Mouse (Mus musculus): ENCODE measurements around the gene Rbm39.
A peak's percentile ranks its signal among the peaks of the same experiment; 100 is the strongest.

Gene Rbm39

DNA sequence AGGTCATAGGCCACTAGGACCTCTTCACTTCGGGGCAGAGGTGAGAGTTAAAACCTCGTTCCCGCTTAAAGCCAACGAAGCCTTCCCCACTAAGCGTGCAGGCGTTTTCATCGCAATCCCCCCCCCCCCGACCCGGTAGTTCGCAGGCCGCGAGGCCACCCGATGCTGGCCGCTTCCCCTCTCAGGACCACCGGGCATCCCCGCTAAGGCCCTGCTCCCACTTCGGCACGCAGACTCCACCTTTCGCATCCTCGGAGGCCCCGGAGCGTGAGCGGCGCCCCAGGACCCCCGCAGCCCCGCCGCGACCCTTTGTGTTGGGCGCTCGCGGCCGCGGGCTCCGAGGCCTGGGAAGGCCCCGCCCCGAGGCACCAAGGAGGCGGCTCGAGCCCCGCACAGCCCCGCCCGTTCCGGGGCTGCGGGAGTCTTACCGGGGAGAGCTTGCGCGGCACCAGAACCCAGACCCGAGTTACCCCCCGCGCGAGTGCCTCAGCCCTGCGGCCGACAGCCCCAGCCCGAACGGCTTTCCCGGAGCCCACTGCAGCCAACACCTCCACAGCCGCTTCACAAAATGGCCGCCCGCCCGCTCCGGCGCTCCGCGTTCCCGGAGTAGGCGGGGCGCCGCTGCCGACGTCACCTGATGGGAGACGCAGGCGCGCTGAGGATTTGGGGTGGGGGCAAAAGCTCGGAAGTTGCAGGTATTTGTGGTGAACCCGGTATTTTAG is 68.5 kb downstream of the Rbm39 start, which contains the start of the genes Cpne1 and Rbm12:
Cpne1 (minus strand) TSS at position 608 of the 722 bp plus-strand sequence.
Rbm12 (minus strand) TSS at position 621 of the 722 bp plus-strand sequence.
- peak; percentile 94 for DNase-seq (ENCODE audit: low spot score)

DNA sequence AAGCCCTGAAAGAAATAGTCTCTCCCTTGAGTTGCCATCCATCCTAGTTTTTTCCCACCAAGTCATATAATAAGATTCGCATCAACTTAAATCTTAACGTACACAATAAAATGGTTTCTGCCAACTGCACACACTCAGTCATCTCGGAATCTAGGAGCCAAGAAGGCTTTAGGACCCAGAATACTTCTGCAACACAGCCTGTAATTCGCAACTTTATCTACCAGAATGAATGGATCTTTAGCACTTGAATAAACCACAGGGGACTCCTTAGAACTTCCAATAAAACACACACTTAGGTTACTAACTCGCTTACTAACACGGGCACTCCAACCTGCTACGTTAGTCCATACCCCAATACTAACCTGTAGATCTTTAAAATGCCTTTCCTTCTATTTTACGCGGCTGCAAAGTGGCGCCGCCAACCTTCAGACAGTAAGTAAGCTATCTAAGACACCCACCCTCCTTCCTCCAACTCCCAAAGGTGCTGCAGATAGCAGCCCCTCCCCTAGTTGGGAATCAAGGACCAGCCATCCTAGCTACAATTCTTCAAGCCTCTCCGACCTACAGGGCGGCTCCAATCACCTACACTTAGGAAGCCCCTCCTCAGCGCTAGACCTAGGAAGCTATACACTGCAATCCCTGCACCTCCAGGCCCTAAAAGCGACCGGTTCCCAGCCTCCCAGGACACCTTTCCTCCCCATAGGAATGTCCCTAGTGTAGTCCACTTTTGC is 69.2 kb downstream of the Rbm39 start:
- DNase-seq (ENCODE audit: low spot score) = peak; percentile 46
